Mouse (Mus musculus) megakaryocyte, embryonic 14.5 days (primary cell): ENCODE data around the gene Eftud2.

Source experiments
- FLI1 ChIP-seq: IDR thresholded peaks from 2 replicates; pipeline ENCODE4 v1.6.1; 2012; ENCODE audit warnings: low read length, inconsistent platforms, mixed read lengths
- GATA1 ChIP-seq: IDR thresholded peaks from 3 replicates; pipeline ENCODE4 v1.6.1; 2012; ENCODE audit warnings: mixed read lengths, low read length, inconsistent platforms, borderline replicate concordance

DNA sequence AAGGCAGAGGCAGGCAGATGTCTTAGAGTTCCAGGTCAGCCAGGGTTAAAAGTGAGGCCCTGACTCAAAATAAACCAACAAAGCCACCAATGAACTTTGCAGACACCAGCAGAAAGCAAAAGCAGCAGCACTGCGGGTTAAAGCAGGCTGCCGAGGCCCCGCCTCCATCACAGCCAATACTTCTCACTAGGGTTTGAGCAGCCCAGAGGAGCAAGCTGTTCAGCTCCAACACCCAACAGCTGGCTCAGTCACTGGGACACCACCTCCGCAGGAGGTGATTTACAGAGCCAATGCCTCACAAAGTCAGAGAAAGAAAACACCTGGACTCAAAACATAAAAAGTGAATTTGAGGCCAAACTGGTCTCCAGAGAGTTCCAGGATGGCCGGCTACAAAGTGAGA lies 77.3 kb downstream of the Eftud2 start:
- TF ChIP-seq FLI1 (no peak), GATA1 (no peak)
